Mouse (Mus musculus) E14TG2a.4 (cell line): ENCODE results near the gene Olfr1140.

ENCODE experiments used
- CTCF ChIP-seq: conservative IDR thresholded peaks from 2 replicates; pipeline ENCODE4 v1.5.1; 2014; ENCODE audit warnings: low read length
- NANOG ChIP-seq: IDR thresholded peaks from 2 replicates; pipeline ENCODE4 v1.6.1; 2014; ENCODE audit warnings: borderline replicate concordance, low read length, mixed read lengths
- POU5F1 ChIP-seq: IDR thresholded peaks from 2 replicates; pipeline ENCODE4 v1.6.1; 2014; ENCODE audit warnings: low read length, borderline replicate concordance

GRCm38 (mm10) chr2:87693847-87694246, 49.7 kb upstream of the Olfr1140 start, which contains the start of gene Olfr1136:
- TF ChIP-seq CTCF, result no peak
- no peak for TF ChIP-seq POU5F1
- TF ChIP-seq NANOG, result no peak
